Mouse (Mus musculus): Measurements from ENCODE around the gene Nyx.

GRCm38 (mm10) chrX:13494892-13495703 lies 29.2 kb downstream of the Nyx start:
- no peak for TF ChIP-seq E2F4 (IDR thresholded peaks at IDR 0.05; ENCODE audit: insufficient read depth)
- TF ChIP-seq CEBPB (IDR thresholded peaks at IDR 0.05; ENCODE audit: insufficient read depth, poor library complexity, severe bottlenecking), result no peak
- no peak for TF ChIP-seq POLR2A (IDR thresholded peaks at IDR 0.05; ENCODE audit: insufficient read length, low read depth)
- peak; percentile 43 for TF ChIP-seq TCF12 (IDR thresholded peaks at IDR 0.05; ENCODE audit: insufficient read depth, poor library complexity, severe bottlenecking)
- no peak for TF ChIP-seq SRF (IDR thresholded peaks at IDR 0.05; ENCODE audit: control insufficient read depth, insufficient read length, low read depth)
- TF ChIP-seq MAX (IDR thresholded peaks at IDR 0.05; ENCODE audit: low read depth), result no peak
- TF ChIP-seq MYOG (IDR thresholded peaks at IDR 0.05; ENCODE audit: control insufficient read depth in 1 of 3, insufficient read depth in 1 of 3, insufficient read length in 2 of 3, low read depth in 2 of 3), result peak in 1 of 3 experiments; percentile 73
- TF ChIP-seq MYOD1 (IDR thresholded peaks at IDR 0.05; ENCODE audit: control insufficient read depth in 1 of 3, insufficient read length in 2 of 3, low read depth in 2 of 3), result peak in 2 of 3 experiments; percentile 58 to 78
- TF ChIP-seq POLR2AphosphoS2 (IDR thresholded peaks at IDR 0.05; ENCODE audit: insufficient read length, low read depth), result no peak
- no peak for TF ChIP-seq REST (IDR thresholded peaks at IDR 0.05; ENCODE audit: insufficient read depth, insufficient read length)
- TF ChIP-seq USF1 (IDR thresholded peaks at IDR 0.05; ENCODE audit: low read depth), result no peak

Measured in myocyte (in vitro differentiated cells).